Mouse (Mus musculus) MEL (cell line): ENCODE data around the gene 2410141K09Rik.
"Not testable (repeated sequence)": the region's sequence is repeated elsewhere in the genome, so short reads cannot be mapped to it uniquely, and the experiment has no call there.

Experiments
- CHD2 ChIP-seq: IDR thresholded peaks from 2 replicates; pipeline ENCODE4 v1.6.1; 2011; ENCODE audit warnings: low read length, improper control_type of control experiment
- EP300 ChIP-seq, 2 experiments: IDR thresholded peaks; 2 replicates each; pipeline ENCODE4 v1.6.1; 2011; ENCODE audit warnings: improper control_type of control experiment in 2 of 2, low read length in 2 of 2, low read depth in 1 of 2, mild to moderate bottlenecking in 1 of 2
- MAX ChIP-seq: IDR thresholded peaks from 2 replicates; pipeline ENCODE4 v1.6.1; 2011; ENCODE audit warnings: low read length, improper control_type of control experiment
- POLR2A ChIP-seq, 2 experiments: IDR thresholded peaks; 2 replicates each; pipeline ENCODE4 v1.6.1; 2011 to 2012; ENCODE audit warnings: low read length in 2 of 2, mild to moderate bottlenecking in 2 of 2, control low read depth in 1 of 2, improper control_type of control experiment in 1 of 2, low read depth in 1 of 2, moderate library complexity in 1 of 2; ENCODE audit not compliant: control insufficient read depth in 1 of 2, insufficient read depth in 1 of 2, poor library complexity in 1 of 2
- ZNF384 ChIP-seq: IDR thresholded peaks from 2 replicates; pipeline ENCODE4 v1.6.1; 2012; ENCODE audit warnings: low read depth, mild to moderate bottlenecking, inconsistent platforms, low read length, improper control_type of control experiment

- not testable (repeated sequence) for TF ChIP-seq MAX; EP300 (IDR thresholded peaks at IDR 0.05; ENCODE audit: low read depth in 1 of 2, low read length in 2 of 2); CHD2; POLR2A (IDR thresholded peaks at IDR 0.05; ENCODE audit: control insufficient read depth in 1 of 2, insufficient read depth in 1 of 2, low read depth in 1 of 2, low read length in 2 of 2, poor library complexity in 1 of 2); ZNF384
These were observed at the start of gene 2410141K09Rik for GRCm38 (mm10) chr13:66441018-66441417.
